28 mouse cellular contexts compared by ENCODE assay signal in genomic region chr10:50625874-50626273, GRCm38 (mm10).
"Had no signal": no experiment of that assay in that cellular context is flagged by ENCODE, and none has a peak within 500 bp of the region (broad histone marks: within the 10 kb centered on the region; RNA-seq: fewer than 3 reads in every experiment).

No protein-coding gene starts in this region.

- H3K4me2 ChIP-seq: heart, embryonic 11.5 days; heart, embryonic 13.5 days; heart, embryonic 15.5 days; hindbrain, embryonic 12.5 days; hindbrain, embryonic 14.5 days; intestine, embryonic 15.5 days; limb, embryonic 12.5 days; liver, embryonic 13.5 days; liver, embryonic 15.5 days had no signal

- H3K27ac ChIP-seq: heart, adult 2 months; heart, embryonic 13.5 days; heart, embryonic 15.5 days; hindbrain, embryonic 10.5 days; hindbrain, embryonic 12.5 days; hindbrain, embryonic 14.5 days; intestine, embryonic 15.5 days; layer of hippocampus, adult 2 months; left cerebral cortex, adult 2 months; limb, embryonic 10.5 days; limb, embryonic 12.5 days; liver, embryonic 13.5 days; liver, embryonic 15.5 days had no signal

- H3K4me1 ChIP-seq: heart, embryonic 13.5 days; heart, embryonic 15.5 days; hindbrain, embryonic 10.5 days; hindbrain, embryonic 12.5 days; intestine, embryonic 15.5 days; limb, embryonic 10.5 days; limb, embryonic 12.5 days; liver, embryonic 13.5 days; liver, embryonic 15.5 days had no signal

- H3K9ac ChIP-seq: heart, embryonic 13.5 days; heart, embryonic 15.5 days; hindbrain, embryonic 12.5 days; hindbrain, embryonic 14.5 days; intestine, embryonic 15.5 days; limb, embryonic 12.5 days; liver, embryonic 13.5 days; liver, embryonic 15.5 days had no signal

- H3K4me3 ChIP-seq: heart, adult 2 months; heart, embryonic 13.5 days; heart, embryonic 15.5 days; hindbrain, embryonic 10.5 days; hindbrain, embryonic 12.5 days; intestine, embryonic 15.5 days; layer of hippocampus, adult 2 months; left cerebral cortex, adult 2 months; limb, embryonic 10.5 days; limb, embryonic 12.5 days; liver, embryonic 13.5 days; liver, embryonic 15.5 days had no signal

- DNase-seq: gastrocnemius, postnatal 14 days; gastrocnemius, postnatal 36 days; heart, adult 11 months; heart, adult 2 months; heart, postnatal 14 days; heart, postnatal 4 days; kidney, adult 18-20 months; kidney, adult 8-10 months; kidney, postnatal 10 days; kidney, postnatal 25 days; kidney, postnatal 4 days; liver; liver, embryonic 13.5 days had no signal

- H3K9me3 ChIP-seq: heart, embryonic 15.5 days; hindbrain, embryonic 10.5 days; hindbrain, embryonic 12.5 days; intestine, embryonic 15.5 days; limb, embryonic 10.5 days; limb, embryonic 12.5 days; liver, embryonic 13.5 days; liver, embryonic 15.5 days had no signal

- ATAC-seq: hindbrain, embryonic 16.5 days; inflammation-experienced regulatory T-cells, adult 6 months; intestine, embryonic 15.5 days; intestine, postnatal 0 days had no signal

- H3K27me3 ChIP-seq: heart, embryonic 13.5 days; heart, embryonic 15.5 days; hindbrain, embryonic 12.5 days; intestine, embryonic 15.5 days; limb, embryonic 12.5 days; liver, embryonic 13.5 days; liver, embryonic 15.5 days had no signal
